Mouse (Mus musculus) thymus, adult 2 months (tissue): ENCODE results near the gene Htra3. TPM values are rescaled to one million over a fixed set of nuclear protein-coding genes. Genes with fewer than 3 reads are reported as not detected.

ENCODE experiments used
- DNase-seq: peaks from one replicate; pipeline ENCODE4 v3.0.0; 2021
- H3K27ac ChIP-seq: fragments of 200-500 bp; 2 replicates; pipeline ENCODE4 v1.5.1; 2012; ENCODE audit warnings: low read length, control low read depth; ENCODE audit not compliant: control insufficient read depth, insufficient read depth
- H3K27me3 ChIP-seq: fragments of 200-500 bp; 2 replicates; pipeline ENCODE4 v1.6.1; 2012; ENCODE audit warnings: mild to moderate bottlenecking, low read length, moderate library complexity, mixed read lengths; ENCODE audit not compliant: control insufficient read depth, insufficient read depth
- H3K36me3 ChIP-seq: fragments of 200-500 bp; 2 replicates; pipeline ENCODE4 v1.6.1; 2012; ENCODE audit warnings: mild to moderate bottlenecking, low read length, moderate library complexity; ENCODE audit not compliant: control insufficient read depth, insufficient read depth
- H3K4me1 ChIP-seq: fragments of 200-500 bp; replicated peaks from 2 replicates; pipeline ENCODE4 v1.6.1; 2012; ENCODE audit warnings: low read length; ENCODE audit not compliant: control insufficient read depth, insufficient read depth
- H3K4me3 ChIP-seq: fragments of 200-500 bp; 2 replicates; pipeline ENCODE4 v1.5.1; 2012; ENCODE audit warnings: mild to moderate bottlenecking, low read length, control low read depth, moderate library complexity; ENCODE audit not compliant: control insufficient read depth, insufficient read depth
- CTCF ChIP-seq: fragments of 200-500 bp; IDR thresholded peaks from 2 replicates; pipeline ENCODE4 v1.5.1; 2012; ENCODE audit warnings: mild to moderate bottlenecking, control low read depth, low read length, moderate library complexity, borderline replicate concordance; ENCODE audit not compliant: control insufficient read depth, poor library complexity, insufficient read depth; ENCODE audit errors: extremely low read depth
- POLR2A ChIP-seq: fragments of 200-500 bp; IDR thresholded peaks from 2 replicates; pipeline ENCODE4 v1.6.1; 2012; ENCODE audit warnings: mild to moderate bottlenecking, low read length, control low read depth, moderate library complexity; ENCODE audit not compliant: control insufficient read depth, poor library complexity, insufficient read depth; ENCODE audit errors: extremely low read depth
- WGBS: fragments of 180-500 bp; shearing (Covaris S2); methylation state at CpG from one replicate; pipeline ENCODE4 v1.1.7; 2018; 5-methylcytosine and 5-hydroxymethylcytosine counted together
- polyA plus RNA-seq: library from polyadenylated mRNA; depleted of rRNA; stranded (reverse); fragments of >200 nt; gene quantifications from 2 replicates; pipeline ENCODE4 v1.2.3, GENCODE M21; 2012

Gene Htra3
- polyA plus RNA-seq, 1 experiment, result 37.3 TPM

- WGBS, result 92% methylated on average over 5 of the region's 5 CpGs
- no peaks in the 10 kb centered on the region for H3K27me3 ChIP-seq
Measured at GRCm38 (mm10) chr5:35712517-35712916, 32.9 kb upstream of the Htra3 start.

GRCm38 (mm10) chr5:35710931-35711330 is 31.3 kb upstream of the Htra3 start:
- no peak for DNase-seq
- WGBS, result 90% methylated on average over 3 of the region's 3 CpGs
- TF ChIP-seq POLR2A (no peak), CTCF (no peak)
- Histone ChIP-seq H3K27ac (no peak overlapping the region), H3K36me3 (no peaks in the 10 kb centered on the region), H3K4me1 (no peaks in the 10 kb centered on the region), H3K4me3 (no peak overlapping the region), H3K27me3 (no peaks in the 10 kb centered on the region)

More at GRCm38 (mm10) chr5:35712517-35712916, 32.9 kb upstream of the Htra3 start:
- Histone ChIP-seq H3K4me3 (no peak overlapping the region), H3K36me3 (no peaks in the 10 kb centered on the region), H3K4me1 (no peaks in the 10 kb centered on the region), H3K27ac (no peak overlapping the region)
- no peak for TF ChIP-seq CTCF
- no peak for TF ChIP-seq POLR2A
- DNase-seq, result no peak

GRCm38 (mm10) chr5:35710481-35710880 is 30.9 kb upstream of the Htra3 start:
- no peak for DNase-seq
- TF ChIP-seq POLR2A (no peak), CTCF (no peak)
- 86% methylated on average over 3 of the region's 3 CpGs for WGBS
- H3K4me3 ChIP-seq, result no peak overlapping the region
- no peak overlapping the region for H3K27ac ChIP-seq
- H3K4me1 ChIP-seq, result no peaks in the 10 kb centered on the region
- no peaks in the 10 kb centered on the region for H3K36me3 ChIP-seq
- H3K27me3 ChIP-seq, result no peaks in the 10 kb centered on the region

GRCm38 (mm10) chr5:35705411-35705810 is 25.8 kb upstream of the Htra3 start:
- TF ChIP-seq POLR2A, result no peak
- TF ChIP-seq CTCF, result no peak
- no peaks in the 10 kb centered on the region for H3K27me3 ChIP-seq
- no peak overlapping the region for H3K27ac ChIP-seq
- 92% methylated on average over 3 of the region's 3 CpGs for WGBS
- no peak for DNase-seq
- H3K4me1 ChIP-seq, result no peaks in the 10 kb centered on the region
- H3K36me3 ChIP-seq, result no peaks in the 10 kb centered on the region
- H3K4me3 ChIP-seq, result no peak overlapping the region

GRCm38 (mm10) chr5:35703814-35704213 is 24.2 kb upstream of the Htra3 start:
- 97% methylated on average over 4 of the region's 4 CpGs for WGBS
- Histone ChIP-seq H3K36me3 (no peaks in the 10 kb centered on the region), H3K27me3 (no peaks in the 10 kb centered on the region)

GRCm38 (mm10) chr5:35703183-35703582 is 23.6 kb upstream of the Htra3 start:
- H3K27ac ChIP-seq, result no peak overlapping the region
- 92% methylated on average over 8 of the region's 8 CpGs for WGBS
- H3K4me3 ChIP-seq, result no peak overlapping the region
- no peak for TF ChIP-seq CTCF
- TF ChIP-seq POLR2A, result no peak
- no peaks in the 10 kb centered on the region for H3K4me1 ChIP-seq
- no peaks in the 10 kb centered on the region for H3K36me3 ChIP-seq
- DNase-seq, result no peak
- no peaks in the 10 kb centered on the region for H3K27me3 ChIP-seq

More at GRCm38 (mm10) chr5:35703814-35704213, 24.2 kb upstream of the Htra3 start:
- H3K27ac ChIP-seq, result no peak overlapping the region
- no peaks in the 10 kb centered on the region for H3K4me1 ChIP-seq
- no peak overlapping the region for H3K4me3 ChIP-seq
- no peak for TF ChIP-seq POLR2A
- no peak for TF ChIP-seq CTCF
- no peak for DNase-seq

GRCm38 (mm10) chr5:35702582-35703140 is 23.1 kb upstream of the Htra3 start:
- Histone ChIP-seq H3K4me3 (no peak overlapping the region), H3K4me1 (no peaks in the 10 kb centered on the region), H3K27ac (no peak overlapping the region), H3K36me3 (no peaks in the 10 kb centered on the region), H3K27me3 (no peaks in the 10 kb centered on the region)
- DNase-seq, result no peak
- TF ChIP-seq POLR2A (no peak), CTCF (no peak)
- 94% methylated on average over 4 of the region's 4 CpGs for WGBS
